Mouse (Mus musculus) embryonic facial prominence, embryonic 13.5 days (tissue): ENCODE measurements around the gene Gpr160. TPM values are rescaled to one million over a fixed set of nuclear protein-coding genes. Genes with fewer than 3 reads are reported as not detected.

Source experiments
- ATAC-seq: fragments of 200-750 bp; cut with Nextera tagmentation; 2 replicates; pipeline ENCODE4 v1.8.0; 2017; ENCODE audit warnings: low read depth; ENCODE audit not compliant: insufficient number of reproducible peaks, insufficient read depth, low FRiP score, low TSS enrichment
- H3K27ac ChIP-seq: fragments of 300-500 bp; sonication (generic); 2 replicates; pipeline ENCODE4 v1.5.1; 2015; ENCODE audit warnings: moderate library complexity, mild to moderate bottlenecking, inconsistent platforms
- H3K27me3 ChIP-seq: fragments of 300-500 bp; sonication (generic); 2 replicates; pipeline ENCODE4 v1.6.1; 2015; ENCODE audit warnings: mild to moderate bottlenecking, inconsistent platforms
- H3K36me3 ChIP-seq: fragments of 300-500 bp; sonication (generic); 2 replicates; pipeline ENCODE4 v1.6.1; 2015; ENCODE audit warnings: mild to moderate bottlenecking, inconsistent platforms
- H3K4me1 ChIP-seq: fragments of 300-500 bp; sonication (generic); 2 replicates; pipeline ENCODE4 v1.6.1; 2015; ENCODE audit warnings: inconsistent platforms
- H3K4me2 ChIP-seq: fragments of 300-500 bp; sonication (generic); 2 replicates; pipeline ENCODE4 v1.6.1; 2015; ENCODE audit warnings: moderate library complexity, mild to moderate bottlenecking, inconsistent platforms
- H3K4me3 ChIP-seq: fragments of 300-500 bp; sonication (generic); 2 replicates; pipeline ENCODE4 v1.5.1; 2015; ENCODE audit warnings: mild to moderate bottlenecking, inconsistent platforms
- H3K9ac ChIP-seq: fragments of 300-500 bp; sonication (generic); 2 replicates; pipeline ENCODE4 v1.6.1; 2015; ENCODE audit warnings: mild to moderate bottlenecking, inconsistent platforms
- H3K9me3 ChIP-seq: fragments of 300-500 bp; sonication (generic); 2 replicates; pipeline ENCODE4 v1.6.1; 2016; ENCODE audit warnings: inconsistent platforms
- WGBS: fragments of 180-500 bp; shearing (Covaris S2); methylation state at CpG from one replicate; pipeline ENCODE4 v1.1.7; 2015; ENCODE audit warnings: mixed read lengths; 5-methylcytosine and 5-hydroxymethylcytosine counted together
- polyA plus RNA-seq: library from polyadenylated mRNA; unstranded; fragments of >200 nt; fragmentation: Nextera tagmentation; extraction: Ambion mirVana; gene quantifications from 2 replicates; pipeline ENCODE4 v1.2.1, GENCODE M21; 2015

Gene Gpr160
- polyA plus RNA-seq, 1 experiment from 2014 or later, result 3.9 TPM

DNA sequence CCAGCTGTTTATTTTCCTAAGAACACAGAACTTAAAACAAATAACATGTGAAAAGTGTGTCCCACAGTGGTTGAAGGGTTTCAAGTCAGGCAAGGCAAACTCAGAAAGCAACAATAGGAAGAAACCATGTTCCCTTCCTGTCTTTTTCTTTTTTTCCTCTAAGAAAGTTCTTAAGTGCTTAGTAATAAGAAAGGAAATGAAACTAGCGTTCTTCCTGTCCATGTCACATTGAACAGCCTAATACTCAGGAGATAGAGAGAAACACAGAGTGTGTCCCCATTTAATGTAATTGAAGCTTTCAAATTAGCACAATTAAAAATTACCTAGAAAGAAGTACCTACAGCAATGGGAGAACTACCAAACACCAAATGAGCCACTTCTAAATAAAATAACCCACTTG, 48.9 kb downstream of the Gpr160 start:
- H3K4me3 ChIP-seq, result no peak overlapping the region
- no peaks in the 10 kb centered on the region for H3K9me3 ChIP-seq
- peaks cover 60% of the 10 kb centered on the region for H3K36me3 ChIP-seq
- H3K4me1 ChIP-seq, result no peaks in the 10 kb centered on the region
- WGBS, result 85% methylated on average over 1 of the region's 1 CpGs
- ATAC-seq, result no peak
- H3K9ac ChIP-seq, result no peak overlapping the region
- no peak overlapping the region for H3K4me2 ChIP-seq
- no peaks in the 10 kb centered on the region for H3K27me3 ChIP-seq
- H3K27ac ChIP-seq, result no peak overlapping the region

DNA sequence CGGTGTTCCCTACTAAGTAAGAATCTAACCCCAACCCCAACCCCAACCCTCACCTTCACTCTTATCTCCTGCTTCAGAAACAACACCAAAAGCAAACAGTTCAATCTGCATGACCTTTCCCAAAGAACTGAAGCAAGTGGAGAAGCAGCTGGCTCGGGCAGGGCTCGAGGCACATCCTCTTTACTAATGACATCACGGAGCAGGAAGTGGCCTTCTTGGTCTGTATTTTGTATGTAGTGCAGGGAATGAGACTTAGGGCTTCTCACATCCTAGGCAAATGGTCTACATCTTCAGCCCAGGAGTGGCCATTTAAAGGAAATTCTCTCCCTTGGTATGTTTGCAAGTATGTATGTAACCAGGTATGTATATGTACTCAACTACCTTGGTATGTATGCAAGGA, 61.4 kb downstream of the Gpr160 start:
- H3K9me3 ChIP-seq, result no peaks in the 10 kb centered on the region
- H3K4me3 ChIP-seq, result no peak overlapping the region
- no peak for ATAC-seq
- no peak overlapping the region for H3K27ac ChIP-seq
- no peak overlapping the region for H3K9ac ChIP-seq
- H3K36me3 ChIP-seq, result peaks cover 69% of the 10 kb centered on the region
- H3K27me3 ChIP-seq, result no peaks in the 10 kb centered on the region
- no peaks in the 10 kb centered on the region for H3K4me1 ChIP-seq
- WGBS, result 76% methylated on average over 4 of the region's 4 CpGs
- no peak overlapping the region for H3K4me2 ChIP-seq

DNA sequence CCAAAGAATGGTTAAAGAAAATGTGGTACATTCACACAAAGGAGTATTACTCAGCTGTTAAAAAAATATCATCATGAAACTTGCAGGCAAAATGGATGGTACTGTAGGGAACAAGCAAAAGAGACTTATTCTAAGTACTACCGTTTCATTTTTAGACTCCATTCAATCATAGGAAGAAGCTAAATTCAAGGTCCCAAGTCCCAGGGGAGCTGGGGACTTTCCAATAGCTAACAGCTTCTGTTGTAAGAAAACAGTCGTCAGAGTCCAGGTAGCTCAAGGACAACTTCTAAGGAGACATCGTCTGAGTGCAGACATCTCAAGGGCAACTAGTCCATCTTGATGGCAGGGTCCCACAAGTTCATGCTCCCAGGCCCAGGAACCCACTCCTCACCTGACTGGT, 71.9 kb downstream of the Gpr160 start:
- H3K9ac ChIP-seq, result no peak overlapping the region
- ATAC-seq, result no peak
- no peak overlapping the region for H3K4me2 ChIP-seq
- no peak overlapping the region for H3K27ac ChIP-seq
- WGBS, result 91% methylated on average over 3 of the region's 3 CpGs
- H3K4me1 ChIP-seq, result no peaks in the 10 kb centered on the region
- H3K4me3 ChIP-seq, result no peak overlapping the region
- H3K27me3 ChIP-seq, result no peaks in the 10 kb centered on the region
- H3K36me3 ChIP-seq, result peaks cover 43% of the 10 kb centered on the region
- H3K9me3 ChIP-seq, result no peaks in the 10 kb centered on the region

DNA sequence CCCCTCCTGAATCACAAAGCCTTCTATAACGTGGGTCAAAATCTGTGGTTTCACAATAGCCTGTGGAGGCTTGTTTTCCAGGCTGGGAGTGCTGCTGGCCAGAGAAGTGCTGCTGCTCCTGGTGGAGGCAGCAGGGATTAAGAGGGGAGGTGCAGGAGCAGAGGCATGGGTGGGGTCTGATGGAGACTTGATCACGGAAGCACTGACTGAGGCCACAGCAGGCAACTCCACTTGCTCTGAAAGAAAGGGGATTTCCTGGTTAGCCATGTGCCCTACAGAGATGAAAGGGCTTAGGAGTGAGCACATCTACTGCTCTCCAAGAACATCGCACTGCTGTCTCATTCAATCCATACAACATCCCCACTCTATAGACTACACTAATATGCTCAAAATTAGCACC, 74.1 kb downstream of the Gpr160 start:
- WGBS, result 44% methylated on average over 3 of the region's 3 CpGs
- Histone ChIP-seq H3K4me2 (no peak overlapping the region), H3K27me3 (no peaks in the 10 kb centered on the region), H3K36me3 (peaks cover 42% of the 10 kb centered on the region), H3K9me3 (no peaks in the 10 kb centered on the region), H3K4me1 (no peaks in the 10 kb centered on the region), H3K27ac (no peak overlapping the region), H3K9ac (no peak overlapping the region), H3K4me3 (no peak overlapping the region)
- ATAC-seq, result no peak

DNA sequence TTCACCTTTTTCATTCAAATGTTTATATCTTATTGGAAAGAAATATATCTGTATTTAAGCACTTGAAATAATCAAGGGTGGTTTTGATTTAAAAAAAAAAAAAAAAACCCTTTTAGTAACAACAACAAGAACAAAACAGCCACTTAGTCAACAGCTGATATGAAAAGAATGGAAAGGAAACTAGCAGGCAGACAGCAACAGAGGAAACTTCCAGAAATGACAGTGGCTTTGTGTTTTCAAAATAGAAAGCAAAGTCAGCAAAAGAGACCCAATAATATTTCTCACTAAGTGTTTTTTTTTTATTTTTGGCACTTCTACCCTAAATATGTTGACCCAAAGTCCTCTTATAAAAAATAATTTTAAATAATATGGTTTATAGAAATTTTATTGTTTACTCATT, 78.6 kb downstream of the Gpr160 start:
- Histone ChIP-seq H3K4me1 (no peaks in the 10 kb centered on the region), H3K4me2 (no peak overlapping the region), H3K9me3 (no peaks in the 10 kb centered on the region), H3K4me3 (no peak overlapping the region), H3K27ac (no peak overlapping the region), H3K36me3 (peaks cover 50% of the 10 kb centered on the region), H3K9ac (no peak overlapping the region), H3K27me3 (no peaks in the 10 kb centered on the region)
- no peak for ATAC-seq

Other genes starting within 250 kb of the Gpr160 start
- gene Lrriq4, start 211.4 kb upstream of the Gpr160 start, polyA plus RNA-seq, result not detected in 2 replicates
- 1.3 and 1.4 TPM in 2 replicates for gene Lrrc34, start 208.1 kb upstream of the Gpr160 start, polyA plus RNA-seq
- not detected in 2 replicates for gene Lrrc31, start 156.1 kb upstream of the Gpr160 start, polyA plus RNA-seq
- gene Samd7, start 109.7 kb upstream of the Gpr160 start, polyA plus RNA-seq, result not detected in 2 replicates
- 91.9 and 95.2 TPM in 2 replicates for gene Sec62, start 63.1 kb upstream of the Gpr160 start, polyA plus RNA-seq
- 8.1 and 9.4 TPM in 2 replicates for gene Phc3, start 113.5 kb downstream of the Gpr160 start, polyA plus RNA-seq
- gene Prkci, start 139.8 kb downstream of the Gpr160 start, polyA plus RNA-seq, result 39.0 and 39.3 TPM in 2 replicates
- gene Skil, start 239.1 kb downstream of the Gpr160 start, polyA plus RNA-seq, result 18.4 and 23.6 TPM in 2 replicates